Mouse (Mus musculus): ENCODE results near the gene Rnf26.

The Rnf26 gene

DNA sequence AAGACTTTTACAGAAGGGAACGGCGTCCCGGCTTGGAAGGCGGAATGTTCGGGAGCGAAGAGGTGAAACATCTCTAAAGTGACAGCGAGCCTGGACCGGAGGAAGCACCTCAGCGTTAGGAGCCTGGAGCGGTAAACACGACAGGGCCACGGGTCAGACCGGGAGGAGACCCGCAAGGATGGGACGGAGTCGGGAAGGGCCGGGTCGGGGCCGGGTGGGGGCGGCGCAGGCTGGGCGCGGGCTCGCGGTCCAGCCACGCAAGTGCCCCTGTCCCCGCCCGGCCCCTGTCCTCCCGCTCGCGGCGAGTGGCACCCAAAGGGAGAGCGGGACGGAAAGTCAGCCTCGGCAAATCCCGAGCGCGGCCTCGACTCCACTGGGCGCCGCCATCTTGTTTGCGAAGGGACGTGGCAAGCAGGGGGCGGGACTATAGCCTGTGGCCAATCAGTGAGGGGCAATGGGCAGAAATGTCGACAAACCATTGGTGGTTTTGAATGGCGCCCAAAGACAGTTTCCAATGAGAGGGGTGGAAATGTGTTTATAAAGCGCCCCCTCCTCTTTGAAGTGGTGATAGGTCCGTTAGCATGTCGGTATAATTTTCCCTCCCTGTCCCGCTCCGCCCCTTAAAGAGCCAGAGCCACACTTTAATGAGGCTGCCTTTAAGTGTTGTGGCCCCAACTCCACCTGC lies at the start of gene Rnf26, which contains the start of gene Gm49380:
Gene Rnf26, minus strand, starts transcription at position 413 of the 685 bp plus-strand sequence.
Gene Gm49380, minus strand, starts transcription at position 396 of the 685 bp plus-strand sequence.
- DNase-seq (ENCODE audit: low spot score): peak; percentile 98

DNA sequence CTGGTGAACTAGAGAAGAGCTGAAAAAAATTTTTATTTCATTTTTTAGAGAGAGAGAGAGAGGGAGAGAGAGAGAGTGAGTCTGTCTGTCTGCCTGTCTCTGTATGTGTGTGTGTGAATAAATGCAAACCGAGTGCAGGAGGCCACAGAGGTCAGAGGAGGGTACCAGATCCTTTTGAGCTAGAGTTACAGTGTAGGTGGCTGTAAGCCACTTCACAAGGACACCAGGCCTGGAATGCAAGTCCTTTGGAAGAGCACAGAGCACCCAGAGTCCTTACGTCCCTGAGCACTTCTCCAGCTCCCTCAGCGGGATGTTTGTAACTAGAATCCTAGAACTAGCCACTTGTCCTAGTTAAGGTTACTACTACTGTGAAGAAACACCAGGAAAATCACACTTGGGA lies 46.6 kb upstream of the Rnf26 start:
- no peak for DNase-seq (ENCODE audit: low spot score)

DNA sequence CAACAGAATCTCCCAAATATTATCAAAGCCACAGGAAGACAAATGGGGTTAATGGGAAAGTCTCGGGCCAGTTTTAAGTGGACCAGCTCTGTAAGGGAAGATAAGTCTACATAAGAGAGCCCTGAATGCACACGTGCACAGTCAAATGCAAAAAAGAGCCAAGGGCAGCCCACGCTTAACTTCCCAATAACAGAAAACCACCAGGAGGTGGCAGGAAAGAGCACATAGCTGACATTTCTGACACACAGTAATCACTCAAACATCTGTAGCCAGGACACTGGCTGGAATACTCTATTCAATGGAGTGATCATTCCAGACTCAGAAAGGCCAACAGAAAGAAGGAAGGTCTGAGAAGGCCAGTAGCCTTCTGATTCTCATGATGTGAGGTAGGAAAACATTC lies 34.0 kb upstream of the Rnf26 start:
- no peak for DNase-seq (ENCODE audit: low spot score)

DNA sequence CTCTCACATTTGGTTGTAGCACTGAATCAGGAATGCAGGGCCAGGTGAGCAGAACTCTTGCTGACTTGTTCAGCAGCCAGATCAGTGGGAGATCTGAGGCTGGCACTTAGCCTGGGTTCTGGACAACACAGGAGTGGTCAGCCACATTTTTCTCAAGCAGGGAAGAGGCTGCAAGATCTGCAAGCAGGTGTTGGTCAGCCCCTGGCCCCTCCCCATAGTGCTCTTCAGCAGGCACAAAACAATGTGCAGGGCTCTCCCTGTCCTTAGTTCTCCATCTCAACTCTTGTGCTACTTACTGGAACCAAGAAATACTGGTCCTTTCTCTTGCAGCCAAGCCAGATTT lies 31.4 kb upstream of the Rnf26 start:
- DNase-seq (ENCODE audit: low spot score): no peak

DNA sequence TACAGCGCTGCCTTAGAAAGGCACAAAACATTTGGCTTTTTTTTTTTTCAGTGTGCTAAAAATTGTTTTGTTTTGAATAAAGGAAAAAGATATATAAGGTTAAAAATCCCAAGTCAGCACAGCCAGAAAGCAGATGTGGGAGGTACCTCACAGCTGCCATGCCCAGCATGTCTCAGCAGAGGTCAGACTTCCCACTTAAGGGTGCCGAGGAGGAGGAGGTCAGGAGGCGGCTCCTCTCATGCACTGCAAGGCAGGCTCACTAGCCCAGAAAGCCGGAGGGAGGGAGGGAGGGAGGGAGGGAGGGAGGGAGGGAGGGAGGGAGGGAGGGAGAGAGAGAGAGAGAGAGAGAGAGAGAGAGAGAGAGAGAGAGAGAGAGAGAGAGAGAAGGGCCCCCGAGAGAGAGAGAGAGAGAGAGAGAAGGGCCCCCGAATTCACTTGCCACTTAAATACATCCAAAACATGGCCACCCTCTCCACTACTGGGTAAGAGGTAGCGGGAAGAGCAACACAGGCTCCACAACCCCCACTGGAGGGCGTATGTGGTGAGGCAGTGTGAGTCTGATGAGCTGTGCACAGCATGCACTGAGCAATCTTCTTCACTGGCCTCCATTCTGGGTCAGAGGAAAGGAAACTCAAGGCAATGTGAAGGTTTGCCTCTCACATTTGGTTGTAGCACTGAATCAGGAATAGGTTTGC lies 30.9 kb upstream of the Rnf26 start:
- no peak for DNase-seq (ENCODE audit: low spot score)

DNA sequence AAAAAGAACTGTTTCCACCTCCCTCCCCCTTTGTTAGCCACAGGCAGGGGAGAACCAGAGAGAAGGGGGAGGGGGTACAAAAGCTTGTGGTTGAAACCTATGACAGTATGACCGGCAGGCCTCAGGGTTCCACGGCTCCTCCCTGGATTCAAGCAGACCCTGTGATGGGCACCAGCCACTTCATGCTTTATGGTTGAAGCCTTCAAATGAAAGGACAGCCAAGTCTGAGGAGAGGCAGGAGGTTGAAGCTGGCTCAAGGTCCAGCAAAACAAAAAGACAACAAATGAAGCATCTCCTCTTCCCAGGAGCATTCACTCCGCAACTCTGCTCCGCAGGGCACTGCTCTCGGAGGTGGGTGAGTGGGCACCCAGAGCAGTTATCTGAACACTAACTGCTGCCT lies 30.1 kb upstream of the Rnf26 start:
- DNase-seq (ENCODE audit: low spot score): no peak

DNA sequence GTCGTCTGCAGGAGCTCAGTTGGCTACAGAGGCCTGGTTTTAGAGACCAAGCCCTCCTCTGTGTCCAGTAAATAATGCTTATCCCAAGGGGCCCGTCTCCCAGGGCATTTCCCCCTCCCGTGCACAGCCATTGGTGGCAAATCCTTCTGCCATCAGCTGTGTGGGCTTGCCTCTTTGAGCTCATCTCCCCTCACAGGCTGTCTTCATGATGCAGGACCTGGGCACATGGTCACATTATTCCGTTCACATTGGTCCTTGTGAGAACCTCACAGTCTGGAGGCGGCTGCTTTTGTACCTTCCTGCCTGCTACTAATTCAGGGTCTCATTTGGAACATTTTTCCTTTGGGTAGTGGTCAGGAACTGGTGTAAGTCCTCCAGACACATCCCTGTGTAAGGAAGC lies 28.6 kb upstream of the Rnf26 start:
- no peak for DNase-seq (ENCODE audit: low spot score)

DNA sequence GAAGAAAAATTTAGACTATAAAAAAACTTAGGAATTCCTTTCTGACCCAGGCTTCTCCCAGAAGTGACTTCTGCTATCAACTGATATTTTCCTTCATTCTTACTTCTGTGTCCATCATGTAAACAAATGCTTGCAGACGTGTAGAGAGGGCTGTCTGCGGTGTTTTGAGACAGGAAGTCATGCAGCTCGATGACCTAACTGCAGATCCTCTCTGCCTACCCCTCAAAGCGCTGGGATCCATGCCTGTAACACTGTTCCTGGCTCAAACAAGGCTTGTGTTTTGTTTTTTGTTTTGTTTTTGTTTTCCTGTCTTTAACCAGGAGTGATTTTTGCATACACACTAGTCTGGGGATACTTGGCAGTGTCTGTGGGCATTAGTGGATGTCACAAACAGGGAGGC lies 24.5 kb upstream of the Rnf26 start:
- no peak for DNase-seq (ENCODE audit: low spot score)

DNA sequence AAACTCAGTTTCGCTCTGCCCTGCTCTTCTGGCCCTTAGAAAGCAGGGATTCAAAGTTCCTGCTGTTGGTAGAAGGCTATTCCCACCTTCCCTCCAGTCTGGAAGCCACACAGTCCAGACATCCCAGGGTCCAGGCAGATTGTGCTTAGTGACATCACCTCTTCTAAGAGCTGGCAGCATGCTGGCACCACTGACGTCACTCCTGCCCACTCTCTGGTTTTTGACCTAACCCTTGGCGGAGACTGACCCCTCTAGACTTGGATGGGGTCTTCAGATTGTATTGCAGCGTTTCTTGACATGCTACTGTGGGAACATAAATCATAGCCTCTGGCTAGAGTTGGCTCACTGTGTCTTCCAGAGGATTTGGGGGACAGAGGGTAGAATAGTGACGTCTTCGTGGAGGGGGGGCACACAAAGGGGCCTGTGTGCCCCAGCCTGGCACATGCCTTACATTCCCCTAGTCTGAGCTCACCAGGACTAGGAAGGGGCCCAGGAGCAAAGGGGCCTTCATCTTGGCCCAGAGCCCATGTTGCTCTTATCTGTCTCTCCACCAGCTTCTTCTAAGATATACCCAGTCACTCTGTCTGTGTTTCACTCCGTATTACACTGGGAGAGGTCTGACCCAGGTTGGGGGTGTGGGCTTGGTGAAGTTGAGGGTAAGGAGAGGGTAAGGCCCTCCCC lies 22.6 kb upstream of the Rnf26 start:
- DNase-seq (ENCODE audit: low spot score): no peak

DNA sequence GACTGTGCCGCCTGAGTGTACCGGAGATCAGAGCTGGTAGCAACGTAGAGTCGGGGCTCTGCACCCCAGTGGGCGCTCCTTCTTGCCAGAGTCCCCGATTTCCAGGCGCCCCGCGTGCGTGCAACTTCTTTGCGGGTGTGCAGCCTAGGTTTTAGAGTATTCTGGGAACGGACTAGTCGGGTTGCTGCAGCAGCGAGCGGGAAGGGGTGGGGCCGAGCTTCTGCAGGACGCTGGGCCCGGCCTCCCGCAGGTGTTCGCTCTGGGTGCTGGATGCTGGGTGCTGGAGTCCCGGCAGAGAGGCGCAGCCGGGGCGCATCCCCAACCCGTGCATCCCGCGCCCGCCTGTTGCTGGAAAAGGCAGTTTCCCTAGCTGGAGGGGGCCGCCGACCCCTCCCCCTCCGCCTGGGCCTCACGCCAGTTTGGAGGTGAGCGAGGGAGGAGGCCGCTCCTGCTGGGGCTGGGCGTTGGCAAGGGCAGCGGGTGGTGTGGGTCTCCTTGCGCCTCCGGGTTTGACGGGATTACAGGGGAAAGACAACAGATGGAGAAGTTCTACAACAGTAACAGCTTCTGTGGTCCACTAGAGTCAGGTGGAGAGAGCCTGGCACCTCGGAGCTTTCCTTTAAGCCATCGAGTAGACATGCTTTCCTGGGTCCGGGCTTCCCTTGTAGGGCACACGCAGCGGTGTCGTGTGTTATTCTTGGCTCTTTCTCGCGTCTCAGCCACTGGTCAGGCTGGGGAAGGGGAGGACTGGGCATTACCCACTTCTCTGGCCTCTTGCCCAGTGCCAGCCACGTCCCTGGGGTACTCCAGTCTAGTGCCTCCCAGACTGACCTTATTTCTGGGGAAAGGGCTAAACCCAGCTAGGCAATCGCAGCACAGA lies 21.8 kb upstream of the Rnf26 start:
- DNase-seq (ENCODE audit: low spot score): peak; percentile 61

DNA sequence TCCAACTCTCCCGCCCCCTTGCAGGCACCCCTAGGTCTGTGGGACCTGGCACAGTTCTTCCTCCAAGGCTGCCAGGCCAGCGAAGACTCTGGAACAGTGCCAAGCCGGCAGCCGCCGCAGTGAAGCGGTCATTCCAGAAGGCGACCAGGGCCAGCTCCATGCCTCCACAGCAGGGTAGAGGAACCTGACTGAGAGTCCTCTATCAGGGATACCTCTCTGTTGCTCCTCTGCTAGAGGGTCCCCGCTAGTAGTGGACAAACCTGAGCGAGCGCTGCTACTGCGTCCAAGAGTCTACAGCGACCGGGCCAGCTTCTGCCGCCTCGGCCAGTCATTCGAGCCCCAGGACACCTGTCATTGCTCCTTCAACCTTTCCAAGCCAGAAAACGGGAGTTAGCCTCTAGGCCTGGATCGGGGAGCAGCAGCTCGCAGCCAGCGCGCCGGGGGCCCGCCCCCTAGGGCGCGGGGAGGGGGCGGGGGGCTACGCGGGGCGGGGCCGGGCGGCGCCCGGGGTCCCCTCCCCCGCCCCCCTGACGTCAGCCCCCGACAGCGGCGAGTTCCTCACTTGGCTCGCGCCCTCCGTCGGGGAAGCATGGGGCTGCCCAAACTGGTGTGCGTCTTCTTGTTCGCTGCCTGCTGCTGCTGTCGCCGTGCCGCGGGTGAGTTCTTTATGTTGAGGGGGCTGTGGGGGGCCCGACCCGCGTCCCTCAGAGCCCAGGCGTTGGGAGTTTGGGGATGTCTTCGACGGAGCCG lies 21.0 kb upstream of the Rnf26 start, which contains the start of gene Mcam:
Gene Mcam, plus strand, starts transcription at position 369 of the 750 bp plus-strand sequence.
- DNase-seq (ENCODE audit: low spot score): peak; percentile 58

DNA sequence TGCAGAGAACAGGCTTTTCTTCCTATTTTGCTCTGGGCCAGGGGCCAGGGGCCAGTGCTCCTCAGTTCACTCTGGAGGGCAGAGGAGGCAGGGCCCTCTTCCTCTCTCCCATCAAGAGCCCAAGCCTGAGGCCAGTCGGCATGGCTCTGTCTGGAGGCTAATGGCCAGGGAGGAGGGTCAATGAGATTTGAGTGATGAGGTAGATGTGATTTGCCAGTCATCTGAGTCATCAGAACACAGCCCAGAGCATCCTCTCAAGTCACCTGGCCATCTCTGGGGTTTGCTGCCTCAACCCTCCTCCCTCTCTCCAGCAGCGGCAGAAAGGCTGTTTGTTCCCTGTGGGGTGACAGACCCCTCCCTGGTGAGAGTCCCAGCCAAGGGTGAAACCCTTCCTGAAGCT lies 20.0 kb upstream of the Rnf26 start:
- no peak for DNase-seq (ENCODE audit: low spot score)

DNA sequence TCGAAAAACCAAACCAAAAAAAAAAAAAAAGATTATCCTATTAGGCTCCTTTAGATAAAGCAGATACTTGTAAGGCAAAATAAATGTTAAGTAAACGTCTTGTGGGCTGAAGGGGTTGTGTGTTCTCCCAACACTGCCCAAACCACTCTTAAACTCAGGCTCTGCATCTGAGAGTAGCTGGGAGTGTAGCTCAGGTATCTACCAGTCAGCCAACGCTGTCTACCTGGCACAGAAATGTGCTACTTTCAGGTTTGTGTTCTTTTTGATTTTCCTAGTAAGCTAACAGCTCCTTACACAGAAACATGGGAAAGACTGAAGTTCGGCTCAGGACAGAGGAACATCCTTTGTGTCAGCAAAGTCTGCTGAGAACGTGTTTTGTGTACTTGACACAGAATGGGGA lies 18.9 kb upstream of the Rnf26 start:
- DNase-seq (ENCODE audit: low spot score): no peak

DNA sequence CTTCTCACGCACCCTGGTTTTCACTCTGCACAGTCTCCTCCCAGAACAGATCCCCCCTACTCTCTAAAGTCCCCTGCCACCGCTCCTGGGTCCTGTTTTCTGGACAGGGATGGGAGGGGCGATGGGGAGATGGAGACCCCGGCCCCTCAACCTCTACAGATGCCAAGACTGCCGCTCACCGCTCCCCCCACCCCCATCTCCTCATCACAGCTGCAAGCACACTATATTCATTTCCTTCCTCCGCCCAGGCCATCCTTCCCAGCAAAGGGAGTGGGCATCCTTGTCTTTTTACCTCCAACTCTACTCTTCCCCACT lies 17.9 kb upstream of the Rnf26 start:
- no peak for DNase-seq (ENCODE audit: low spot score)

DNA sequence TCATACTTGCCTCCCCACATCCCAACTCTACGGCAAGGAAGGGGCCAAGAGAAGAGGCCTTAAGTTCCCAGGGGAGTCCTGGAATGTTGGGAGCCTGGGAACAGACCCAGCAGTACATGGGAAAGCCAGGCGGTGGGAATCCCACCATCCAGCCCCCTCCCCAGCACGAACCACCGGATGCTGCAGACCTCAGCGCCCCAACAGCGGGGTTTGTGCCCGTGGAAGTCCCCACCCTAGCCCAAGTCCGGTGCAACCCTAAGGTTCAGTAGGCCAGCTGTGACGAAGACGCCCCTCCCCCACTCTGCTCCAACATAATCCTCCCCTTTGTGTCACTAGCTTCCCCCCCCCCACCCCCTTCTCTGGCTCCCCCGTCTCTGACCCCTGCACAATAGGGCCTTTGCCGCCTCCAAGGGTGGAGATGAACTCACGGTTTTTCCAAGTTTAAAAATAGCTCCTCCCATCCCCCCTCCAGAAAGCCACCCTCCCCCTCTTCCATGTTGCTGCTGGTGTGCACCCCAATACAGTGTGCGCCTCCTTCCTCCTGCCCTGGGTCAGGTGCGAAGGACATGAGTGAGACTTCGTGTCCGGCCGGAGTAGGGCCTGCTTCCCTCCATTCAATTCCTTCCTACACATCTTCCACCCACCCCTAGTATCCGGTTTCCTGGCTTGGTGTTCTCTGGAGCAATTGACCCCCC lies 17.4 kb upstream of the Rnf26 start:
- no peak for DNase-seq (ENCODE audit: low spot score)

DNA sequence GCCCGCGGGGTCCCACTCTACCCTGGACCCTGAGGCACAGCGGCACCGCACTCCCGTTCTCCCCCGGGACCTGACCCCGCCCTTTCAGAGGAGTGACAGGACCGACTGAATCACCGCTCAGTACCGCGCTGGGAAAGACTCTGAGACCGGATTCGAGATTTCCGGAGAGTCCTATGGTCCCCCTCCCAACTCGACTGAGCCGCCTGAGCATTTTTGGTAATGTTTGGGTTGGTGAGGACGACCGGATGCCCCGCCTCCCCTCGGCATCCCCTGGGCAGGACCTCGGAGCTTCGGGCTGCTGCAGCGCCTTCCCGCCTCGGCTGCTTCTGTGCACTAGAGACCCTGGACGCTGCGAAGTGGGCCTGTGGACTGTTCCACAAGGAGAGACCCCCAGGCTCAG lies 16.7 kb upstream of the Rnf26 start:
- peak; percentile 40 for DNase-seq (ENCODE audit: low spot score)

DNA sequence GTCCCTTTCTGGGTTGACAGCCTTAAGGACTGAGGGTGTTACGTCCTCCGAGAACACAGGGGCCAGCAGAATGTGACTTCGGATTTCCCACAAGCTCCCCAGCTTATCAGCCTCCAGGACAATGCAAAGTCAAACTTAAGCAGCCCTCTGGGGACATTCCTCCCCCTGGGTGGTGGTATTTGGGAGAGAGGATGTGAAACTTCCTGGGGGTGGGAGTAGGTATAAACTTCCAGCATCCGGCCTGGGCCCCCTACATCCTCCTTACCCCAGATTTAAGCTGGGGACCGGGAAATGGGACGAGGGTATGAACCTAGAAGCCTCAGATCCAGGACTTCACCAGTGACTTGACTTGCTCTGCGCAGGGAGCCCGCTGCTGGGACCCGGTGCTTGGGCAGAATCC lies 16.3 kb upstream of the Rnf26 start:
- DNase-seq (ENCODE audit: low spot score): no peak

DNA sequence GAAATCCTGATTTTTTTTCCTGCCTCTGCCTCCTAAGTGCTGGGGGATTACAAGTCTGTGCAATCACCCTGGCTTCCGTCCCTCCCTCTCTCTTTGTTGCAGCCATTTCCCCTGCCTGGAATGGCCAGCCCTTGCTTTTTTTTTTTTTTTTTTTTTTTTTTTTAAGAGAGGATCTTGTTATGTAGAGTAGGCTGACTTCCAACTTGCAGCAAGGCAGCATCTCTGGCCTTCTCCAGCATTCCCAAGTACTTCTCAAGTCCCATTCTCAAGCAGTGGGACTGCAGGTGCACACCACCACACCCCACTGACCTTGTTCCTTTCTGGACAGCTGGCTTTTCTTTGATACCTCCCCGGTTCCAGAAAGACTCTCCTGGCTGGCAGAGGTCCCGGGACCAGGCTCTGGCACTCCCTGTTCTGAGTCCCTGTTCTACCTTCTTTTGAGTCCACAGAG lies 14.1 kb upstream of the Rnf26 start:
- no peak for DNase-seq (ENCODE audit: low spot score)

DNA sequence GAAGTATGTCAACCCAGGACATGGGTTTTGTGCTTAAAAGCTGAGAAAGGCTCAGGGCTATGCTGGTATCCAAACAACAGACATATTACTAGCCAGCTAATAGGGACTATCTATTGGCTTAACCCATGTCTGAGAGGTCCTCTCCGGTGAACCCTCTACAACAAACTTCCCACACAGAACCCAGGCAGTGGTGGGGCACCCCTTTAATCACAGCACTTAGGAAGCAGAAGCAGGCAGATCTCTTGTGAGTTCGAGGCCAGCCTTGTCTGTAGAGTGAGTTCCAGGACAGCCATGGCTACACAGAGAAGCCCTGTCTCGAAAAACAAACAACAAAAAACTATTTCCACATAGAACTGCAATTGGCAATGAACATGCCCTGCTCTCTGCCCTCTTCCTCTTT lies 13.4 kb upstream of the Rnf26 start:
- DNase-seq (ENCODE audit: low spot score): no peak

DNA sequence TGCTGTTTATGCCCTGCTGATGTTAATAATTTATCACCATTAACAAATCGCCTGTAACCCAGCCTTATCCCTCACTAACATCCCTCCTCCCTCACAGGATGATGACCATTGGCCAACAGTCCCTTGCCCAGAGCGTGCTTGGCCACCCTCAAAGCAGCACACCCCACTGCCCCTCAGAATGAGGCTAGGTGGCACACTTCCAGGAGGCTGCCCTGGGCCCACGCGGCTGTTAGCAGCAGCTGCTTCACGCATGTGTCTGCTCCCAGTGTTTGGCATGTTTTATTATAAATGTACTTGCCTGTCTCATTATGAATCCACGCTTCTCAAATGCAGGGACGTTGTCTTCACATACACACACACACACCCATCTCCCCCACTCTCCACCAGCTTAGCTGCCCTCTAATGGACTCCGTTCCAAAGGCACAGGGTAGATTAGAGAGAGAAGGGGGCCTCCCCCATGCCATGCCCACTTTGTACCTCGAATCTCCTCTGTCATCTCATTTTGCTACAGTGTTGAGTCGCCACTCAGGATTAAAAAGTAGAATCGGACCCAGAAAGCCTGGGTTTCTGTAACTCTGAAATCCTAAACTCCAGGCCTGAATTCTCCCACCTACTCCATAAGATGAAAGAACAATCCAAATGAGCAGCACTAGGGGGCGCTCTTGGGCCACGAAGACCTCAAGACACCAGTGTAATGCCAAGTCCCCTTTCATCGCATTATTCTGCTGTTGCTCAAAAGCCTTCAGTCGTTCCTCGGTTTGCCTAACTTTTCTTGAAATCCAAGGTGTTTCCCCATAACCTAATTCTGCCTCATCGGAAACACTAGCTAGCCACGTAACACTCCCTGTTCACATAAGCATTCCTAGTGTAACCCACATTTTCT lies 12.5 kb upstream of the Rnf26 start:
- DNase-seq (ENCODE audit: low spot score): peak; percentile 80

All from testis, postnatal 14 days (tissue).